Comparison of ENCODE assay signal across 9 mouse cellular contexts in genomic region chr10:121689591-121690314, GRCm38 (mm10). TPM values are rescaled to one million over a fixed set of nuclear protein-coding genes. Genes with fewer than 3 reads are reported as not detected.
DNase-seq lines count a peak whose midpoint lies in the region; ATAC-seq and TF ChIP-seq lines count a peak whose summit lies in the region.
"Had no signal": no experiment of that assay in that cellular context is flagged by ENCODE, and none has a peak within 500 bp of the region (broad histone marks: within the 10 kb centered on the region; RNA-seq: fewer than 3 reads in every experiment).

No protein-coding gene starts in this region.

- H3K4me3 ChIP-seq in hindbrain, embryonic 10.5 days, result no peak overlapping the region
- no peak overlapping the region for H3K4me3 ChIP-seq in layer of hippocampus, adult 2 months
- no peak overlapping the region for H3K4me3 ChIP-seq in lung, adult 2 months (replicated peaks; ENCODE audit: extremely low read depth, low read depth, low read length)
- no peak overlapping the region for H3K4me3 ChIP-seq in olfactory bulb, adult 2 months (ENCODE audit: insufficient read depth, low read depth, low read length)
- H3K4me3 ChIP-seq: myocyte had no signal

- H3K4me1 ChIP-seq in hindbrain, embryonic 10.5 days (replicated peaks), result peaks cover 10% of the 10 kb centered on the region; the same call in 1 of the 2 replicates
- no peaks in the 10 kb centered on the region for H3K4me1 ChIP-seq in lung, adult 2 months (ENCODE audit: control insufficient read depth, insufficient read depth, low read length)
- peaks cover 7% of the 10 kb centered on the region; the same call in 1 of the 2 replicates for H3K4me1 ChIP-seq in olfactory bulb, adult 2 months (ENCODE audit: control insufficient read depth, insufficient read depth, low read length)

- peak; percentile 70 for ATAC-seq in Patski

- no peaks in the 10 kb centered on the region for H3K36me3 ChIP-seq in hindbrain, embryonic 10.5 days

- H3K27ac ChIP-seq in hindbrain, embryonic 10.5 days, result no peak overlapping the region
- H3K27ac ChIP-seq in layer of hippocampus, adult 2 months, result no peak overlapping the region
- no peak overlapping the region for H3K27ac ChIP-seq in olfactory bulb, adult 2 months (ENCODE audit: insufficient read depth, low read depth, low read length)

- DNase-seq in Patski (ENCODE audit: low read depth, low spot score), result no peak
- DNase-seq in cerebellum, adult 8-10 months, result peak; percentile 22
- peak; percentile 80 for DNase-seq in forelimb bud, embryonic 11.5 days (ENCODE audit: low read depth, low spot score)
- DNase-seq in hindbrain, embryonic 10.5 days (ENCODE audit: low spot score), result peak; percentile 78
- DNase-seq in layer of hippocampus, adult 2 months (ENCODE audit: low spot score in 2 of 2), result peak; percentile 61 to 73
- peak; percentile 46 for DNase-seq in lung, adult 2 months
- DNase-seq in urinary bladder, postnatal 14 days (ENCODE audit: low spot score), result peak; percentile 79

- TF ChIP-seq POLR2A in lung, adult 2 months (IDR thresholded peaks at IDR 0.05; ENCODE audit: borderline replicate concordance, extremely low read depth, low read depth, low read length), result no peak
- TF ChIP-seq POLR2A in olfactory bulb, adult 2 months (IDR thresholded peaks at IDR 0.05; ENCODE audit: insufficient read depth, low read depth, low read length), result no peak

- POLR2A ChIA-PET in Patski (lab: Charles Lee), result no interaction called here

- no peaks in the 10 kb centered on the region for H3K9me3 ChIP-seq in hindbrain, embryonic 10.5 days

- peaks cover 22% of the 10 kb centered on the region for H3K27me3 ChIP-seq in Patski
- no peaks in the 10 kb centered on the region for H3K27me3 ChIP-seq in hindbrain, embryonic 10.5 days (ENCODE audit: insufficient read depth, poor library complexity, severe bottlenecking)

- WGBS in hindbrain, embryonic 10.5 days, result 21% methylated on average over 15 of the region's 15 CpGs
- WGBS in lung, adult 2 months, result 23% methylated on average over 15 of the region's 15 CpGs
- 19% methylated on average over 15 of the region's 15 CpGs for whole genome bisulfite sequencing in olfactory bulb, adult 2 months

- CTCF ChIA-PET in Patski (lab: Charles Lee), result interaction anchor here (1.6 kb wide), 1 partner anchor 365 kb away, joined by 5 read pairs; no protein-coding TSS in a partner anchor

- in situ Hi-C loops in Patski (cut with MboI; ENCODE audit: low pct_unique_long_range_greater_than_20kb), result loop anchor here (25.0 kb wide), 1 partner anchor 848 kb away; no protein-coding TSS in a partner anchor

- TF ChIP-seq CTCF in Patski (IDR thresholded peaks at IDR 0.05), result peak; percentile 47
- peak; percentile 83 for TF ChIP-seq CTCF in layer of hippocampus, adult 2 months (conservative IDR thresholded peaks at IDR 0.05)
- peak; percentile 88 for TF ChIP-seq CTCF in lung, adult 2 months (IDR thresholded peaks at IDR 0.05; ENCODE audit: insufficient read depth, low read length)
- peak; percentile 75 for TF ChIP-seq CTCF in olfactory bulb, adult 2 months (IDR thresholded peaks at IDR 0.05; ENCODE audit: insufficient read depth, low read depth, low read length)

RNA-seq across cellular contexts. Expression of gene D930020B18Rik, which starts 48.4 kb away (rescaled TPM):
- polyA plus RNA-seq in Patski (2021), result not detected
- polyA plus RNA-seq in hindbrain, embryonic 10.5 days (2016; fragmentation: Nextera tagmentation; extraction: Ambion mirVana), result 0.11 TPM in 1 of 2 replicates, not detected in the other
- total RNA-seq in layer of hippocampus, adult 2 months (2021), result under 1 TPM in 1 of 2 experiments, not detected in 1; 0.54 TPM
- polyA plus RNA-seq in lung, adult 2 months (2012; rRNA removed), result 0.59 and 1.0 TPM in 2 replicates
- not detected in 2 replicates for polyA plus RNA-seq in olfactory bulb, adult 2 months (2012; ENCODE audit: insufficient read depth, insufficient read length, low replicate concordance, missing spikeins)
- polyA plus RNA-seq: myocyte had no signal

RNA-seq across cellular contexts. Expression of gene BC048403, which starts 50.0 kb away (rescaled TPM):
- polyA plus RNA-seq in Patski (2021), result 7.0 TPM
- polyA plus RNA-seq in hindbrain, embryonic 10.5 days (2016; fragmentation: Nextera tagmentation; extraction: Ambion mirVana), result 2.5 and 3.0 TPM in 2 replicates
- total RNA-seq in layer of hippocampus, adult 2 months (2021), result 10 to 100 TPM in 1 of 2 experiments, 1 to 10 TPM in 1; 9.7 to 10.2 TPM
- polyA plus RNA-seq in lung, adult 2 months (2012; rRNA removed), result 8.5 and 9.4 TPM in 2 replicates
- polyA plus RNA-seq in olfactory bulb, adult 2 months (2012; ENCODE audit: insufficient read depth, insufficient read length, low replicate concordance, missing spikeins), result not detected in 2 replicates
